Mouse (Mus musculus): Measurements from ENCODE around the gene Acot3.
"Not testable (repeated sequence)": the region's sequence is repeated elsewhere in the genome, so short reads cannot be mapped to it uniquely, and the experiment has no call there.

Gene Acot3

GRCm38 (mm10) chr12:84051937-84052474 lies at the start of gene Acot3:
Acot3 (plus strand) TSS chr12:84052144.
- in situ Hi-C loops (cut with MboI, MseI), result no loop called here

- in situ Hi-C loops (cut with MboI, MseI), result no loop called here
Observed at GRCm38 (mm10) chr12:84003866-84004265, 48.1 kb upstream of the Acot3 start.

- in situ Hi-C loops (cut with MboI, MseI), result no loop called here
Observed at GRCm38 (mm10) chr12:84008251-84008650, 43.7 kb upstream of the Acot3 start.

- in situ Hi-C loops (cut with MboI, MseI), result no loop called here
Observed at GRCm38 (mm10) chr12:84008729-84009128, 43.2 kb upstream of the Acot3 start.

GRCm38 (mm10) chr12:84009171-84009965 lies 42.6 kb upstream of the Acot3 start, which contains the start of gene Acot1:
Acot1 (plus strand) TSS chr12:84009490.
- in situ Hi-C loops (cut with MboI, MseI), result not testable (repeated sequence)

- in situ Hi-C loops (cut with MboI, MseI), result no loop called here
Observed at GRCm38 (mm10) chr12:84010201-84010600, 41.7 kb upstream of the Acot3 start.

GRCm38 (mm10) chr12:84011251-84012040 lies 40.5 kb upstream of the Acot3 start:
- in situ Hi-C loops (cut with MboI, MseI), result no loop called here

GRCm38 (mm10) chr12:84013130-84013529 lies 38.8 kb upstream of the Acot3 start:
- in situ Hi-C loops (cut with MboI, MseI), result no loop called here

- in situ Hi-C loops (cut with MboI, MseI), result no loop called here
Observed at GRCm38 (mm10) chr12:84013701-84014100, 38.2 kb upstream of the Acot3 start.

GRCm38 (mm10) chr12:84020528-84020927 lies 31.4 kb upstream of the Acot3 start:
- in situ Hi-C loops (cut with MboI, MseI), result not testable (repeated sequence)

GRCm38 (mm10) chr12:84022266-84022665 lies 29.7 kb upstream of the Acot3 start:
- in situ Hi-C loops (cut with MboI, MseI), result not testable (repeated sequence)

- in situ Hi-C loops (cut with MboI, MseI), result no loop called here
Observed at GRCm38 (mm10) chr12:84023052-84023745, 28.7 kb upstream of the Acot3 start.

GRCm38 (mm10) chr12:84025888-84026287 lies 26.1 kb upstream of the Acot3 start:
- in situ Hi-C loops (cut with MboI, MseI), result loop anchor here (5.0 kb wide), 1 partner anchor 54 kb away; no protein-coding TSS in a partner anchor

GRCm38 (mm10) chr12:84028328-84028727 lies 23.6 kb upstream of the Acot3 start:
- in situ Hi-C loops (cut with MboI, MseI), result loop anchor here (5.0 kb wide), 1 partner anchor 56 kb away; no protein-coding TSS in a partner anchor

GRCm38 (mm10) chr12:84029043-84029442 lies 22.9 kb upstream of the Acot3 start:
- in situ Hi-C loops (cut with MboI, MseI), result loop anchor here (5.0 kb wide), 1 partner anchor 57 kb away; no protein-coding TSS in a partner anchor

GRCm38 (mm10) chr12:84030659-84031332 lies 21.1 kb upstream of the Acot3 start:
- in situ Hi-C loops (cut with MboI, MseI), result no loop called here

GRCm38 (mm10) chr12:84032854-84033253 lies 19.1 kb upstream of the Acot3 start:
- in situ Hi-C loops (cut with MboI, MseI), result no loop called here

- in situ Hi-C loops (cut with MboI, MseI), result not testable (repeated sequence)
Observed at GRCm38 (mm10) chr12:84033302-84033701, 18.6 kb upstream of the Acot3 start.

GRCm38 (mm10) chr12:84034108-84034507 lies 17.8 kb upstream of the Acot3 start:
- in situ Hi-C loops (cut with MboI, MseI), result no loop called here

GRCm38 (mm10) chr12:84038241-84038640 lies 13.7 kb upstream of the Acot3 start, which contains the start of gene Acot4:
Acot4 (plus strand) TSS chr12:84038379.
- in situ Hi-C loops (cut with MboI, MseI), result not testable (repeated sequence)

GRCm38 (mm10) chr12:84038691-84039111 lies 13.2 kb upstream of the Acot3 start, which contains the start of gene Gm49366:
Gm49366 (plus strand) TSS chr12:84038935.
- in situ Hi-C loops (cut with MboI, MseI), result not testable (repeated sequence)

Data from T-helper 1 cell (primary cell).